Mouse (Mus musculus): ENCODE results near the gene Mvp.
A peak's percentile ranks its signal among the peaks of the same experiment; 100 is the strongest.

The Mvp gene

GRCm38 (mm10) chr7:127019306-127019960 is 5.0 kb upstream of the Mvp start:
- DNase-seq: no peak

- no peak for DNase-seq
Observed at GRCm38 (mm10) chr7:127018416-127019305, 4.2 kb upstream of the Mvp start.

GRCm38 (mm10) chr7:127017950-127018345 is 3.5 kb upstream of the Mvp start:
- peak in 1 of 2 experiments; percentile 16 for DNase-seq

- peak; percentile 98 for DNase-seq
Observed at GRCm38 (mm10) chr7:127016971-127017949, 2.8 kb upstream of the Mvp start, which contains the start of gene Pagr1a. Pagr1a (minus strand) TSS chr7:127017352.

DNA sequence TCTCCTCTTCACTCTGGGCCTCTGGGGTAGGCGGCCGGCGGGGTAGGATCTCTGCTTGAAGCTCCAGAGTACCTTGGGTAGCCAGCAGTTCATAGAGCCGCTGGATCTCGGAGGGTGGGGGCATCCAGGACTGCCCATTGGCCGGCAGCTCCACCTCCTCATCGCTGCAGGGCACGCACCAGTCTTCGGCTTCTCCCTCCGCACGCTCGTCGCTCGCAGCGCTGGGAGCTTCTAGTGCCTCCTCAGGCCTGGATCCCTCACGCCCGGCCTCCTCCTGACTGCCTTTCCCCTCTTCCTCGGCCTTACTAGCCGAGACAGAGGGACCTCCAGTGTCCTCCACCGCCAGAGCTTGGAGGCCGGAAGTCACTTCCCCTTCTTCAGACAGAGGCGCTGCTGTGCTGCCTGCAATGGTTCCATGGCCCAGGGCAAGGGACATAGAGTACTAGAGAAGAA is 2.1 kb upstream of the Mvp start:
- DNase-seq: peak; percentile 65 to 68

- no peak for DNase-seq
Observed at GRCm38 (mm10) chr7:127016481-127016485, 1.9 kb upstream of the Mvp start, which contains the start of gene Pagr1b. Pagr1b (minus strand) TSS chr7:127016484.

GRCm38 (mm10) chr7:127016081-127016480 is 1.7 kb upstream of the Mvp start:
- DNase-seq: peak; percentile 59 to 62

GRCm38 (mm10) chr7:127014993-127015392 is 572 bp upstream of the Mvp start:
- peak in 1 of 2 experiments; percentile 4 for DNase-seq

DNA sequence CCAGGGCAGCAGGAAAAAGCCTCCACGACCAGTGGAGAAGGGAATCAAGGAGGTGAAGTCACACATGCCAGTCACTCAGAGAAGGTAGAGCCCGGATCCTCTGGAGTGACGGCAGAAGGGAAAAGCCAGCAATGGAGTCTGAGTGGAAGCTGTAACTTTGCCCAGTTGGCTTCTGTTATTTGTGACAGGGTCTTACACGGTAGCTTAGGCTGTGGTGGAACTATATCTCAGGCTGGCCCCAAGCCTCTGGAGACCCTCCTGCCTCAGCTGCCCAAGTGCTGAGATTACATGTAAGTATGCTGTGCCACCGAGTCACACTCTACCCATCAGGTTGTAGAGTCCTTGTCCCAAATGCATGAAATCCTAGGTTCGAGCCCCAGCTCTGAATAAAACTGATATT is 1.0 kb downstream of the Mvp start:
- no peak for DNase-seq

- no peak for DNase-seq
Observed at GRCm38 (mm10) chr7:127012845-127013244, 1.6 kb downstream of the Mvp start.

DNA sequence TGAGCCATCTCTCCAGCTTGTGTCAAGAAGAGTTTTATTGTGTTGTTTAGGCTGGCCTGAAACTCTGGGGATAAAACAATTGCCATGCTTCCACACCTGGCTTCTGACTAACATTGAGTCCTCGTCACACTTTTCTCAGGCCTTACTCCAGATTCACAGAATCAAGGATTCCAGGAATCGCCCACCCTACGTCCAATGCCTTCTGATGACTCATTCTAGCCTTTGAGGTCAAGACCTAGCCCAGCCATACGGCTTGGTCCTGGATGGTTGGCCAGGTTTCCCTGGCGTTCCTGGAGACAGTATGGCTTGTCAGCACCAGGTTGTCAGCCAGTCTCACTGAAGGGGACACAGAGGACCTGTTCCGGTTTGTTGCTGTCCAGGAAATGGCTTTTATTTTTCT is 2.0 kb downstream of the Mvp start:
- no peak for DNase-seq

- no peak for DNase-seq
Observed at GRCm38 (mm10) chr7:127011717-127012116, 2.7 kb downstream of the Mvp start.

GRCm38 (mm10) chr7:127011051-127011450 is 3.4 kb downstream of the Mvp start:
- DNase-seq: no peak

DNA sequence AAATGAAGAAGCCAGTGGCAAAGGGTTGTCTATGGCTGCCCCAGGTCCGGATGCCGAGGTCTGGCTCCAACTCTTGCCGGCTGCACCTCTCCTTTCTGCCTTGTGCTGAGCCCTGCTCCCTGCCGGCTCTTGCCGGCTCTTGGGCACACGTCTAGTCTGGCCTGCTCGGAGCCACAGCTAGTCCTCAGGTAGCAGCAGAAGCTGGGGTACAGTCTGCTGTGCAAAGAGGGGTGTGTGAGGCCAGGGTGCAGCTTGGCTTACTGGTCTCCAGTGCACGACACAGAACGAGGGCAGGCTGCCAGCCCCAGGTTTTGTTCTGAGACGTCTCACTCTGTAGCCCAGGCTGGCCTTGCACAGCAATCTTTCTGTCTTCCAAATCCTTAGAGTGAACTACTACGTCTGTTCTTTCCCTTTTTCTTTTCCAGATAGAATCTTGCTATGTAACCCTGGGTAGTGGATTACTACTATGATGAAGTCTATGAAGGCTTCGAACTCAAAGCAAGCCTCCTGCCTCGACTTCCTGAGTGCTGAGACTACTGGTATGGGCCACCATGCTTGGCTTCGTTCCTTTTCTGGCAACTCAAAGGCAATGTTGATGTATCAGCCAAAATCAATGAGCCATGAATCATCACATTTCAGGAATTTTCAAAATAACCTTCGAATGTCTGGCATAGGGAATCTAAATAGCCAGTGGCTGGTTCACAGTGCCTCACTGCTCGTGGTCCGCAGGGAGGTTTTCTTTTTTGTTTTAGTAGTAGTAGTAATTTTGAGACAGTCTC is 4.9 kb downstream of the Mvp start:
- peak; percentile 66 to 67 for DNase-seq

DNA sequence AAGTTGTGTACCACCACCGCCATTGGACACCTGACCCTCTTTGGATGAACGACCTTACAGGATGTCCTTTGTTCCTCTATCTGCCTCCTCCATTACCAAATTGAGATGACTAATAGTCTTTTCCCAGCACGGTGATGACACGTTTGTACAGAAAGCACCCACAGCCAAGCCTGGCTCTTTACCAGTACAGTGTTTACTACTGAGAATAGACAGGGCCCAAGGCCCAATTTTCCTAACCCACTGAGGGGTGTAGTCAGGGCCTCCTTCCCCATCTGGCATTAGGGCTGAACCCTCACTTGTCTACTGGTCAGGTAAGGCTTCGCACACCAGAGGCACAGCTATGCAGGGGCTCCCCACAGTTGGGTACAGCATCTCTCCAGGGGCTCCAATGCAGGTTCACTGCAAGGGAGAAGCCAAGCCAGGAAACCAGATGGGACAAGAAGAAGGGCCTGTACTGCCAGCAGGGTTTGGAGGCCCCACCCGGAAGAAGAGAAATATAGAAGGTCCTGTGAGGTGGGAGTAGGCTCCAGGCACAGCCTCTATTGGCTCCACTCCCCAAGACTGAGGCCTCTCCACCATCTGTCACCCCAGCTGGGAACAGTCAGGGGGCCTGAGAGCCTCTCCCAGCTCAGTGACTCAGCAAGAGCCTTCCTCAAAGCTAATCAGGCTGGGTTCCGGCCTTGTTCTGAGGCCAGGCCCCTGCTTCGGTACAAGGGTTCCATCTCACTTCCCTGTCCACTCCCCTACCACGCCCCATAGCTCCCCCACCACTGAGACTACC is 6.0 kb downstream of the Mvp start:
- DNase-seq: peak; percentile 97

DNA sequence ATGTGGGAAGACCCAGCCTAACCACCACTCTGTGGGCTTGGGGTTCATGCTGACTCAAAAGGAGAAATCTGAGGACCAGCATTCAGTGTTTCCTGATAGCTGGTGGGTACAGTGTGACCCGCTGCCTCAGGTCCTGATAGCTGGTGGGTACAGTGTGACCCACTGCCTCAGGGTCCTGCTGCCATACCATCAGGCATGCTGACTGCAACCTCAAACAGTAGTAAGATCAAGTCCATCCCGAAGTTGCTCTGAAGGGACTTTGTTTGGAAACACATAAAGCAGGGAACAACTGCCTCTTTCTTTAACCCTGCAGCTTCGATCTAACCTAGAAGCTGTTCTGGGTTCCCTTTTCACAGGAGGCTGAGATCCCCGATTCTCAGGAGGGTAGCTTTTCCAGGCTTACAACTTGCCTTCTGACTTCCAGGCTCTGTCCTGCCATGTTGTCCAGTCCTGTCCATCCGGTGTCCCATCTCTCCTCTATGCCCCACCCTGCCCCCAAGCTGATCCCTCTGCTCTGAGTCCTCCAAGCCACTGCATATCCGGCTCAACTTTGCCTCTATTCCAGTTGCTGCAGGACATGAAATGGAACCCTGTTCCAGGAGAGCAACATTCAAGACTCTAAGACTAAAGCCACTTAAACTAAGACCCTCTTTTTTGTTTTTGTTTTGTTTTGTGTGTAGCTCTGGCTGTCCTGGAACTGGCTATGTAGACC is 7.0 kb downstream of the Mvp start:
- peak in 1 of 2 experiments; percentile 34 for DNase-seq

- DNase-seq: no peak
Observed at GRCm38 (mm10) chr7:127004122-127004875, 10.1 kb downstream of the Mvp start.

- DNase-seq: no peak
Observed at GRCm38 (mm10) chr7:127003620-127004019, 10.8 kb downstream of the Mvp start.

DNA sequence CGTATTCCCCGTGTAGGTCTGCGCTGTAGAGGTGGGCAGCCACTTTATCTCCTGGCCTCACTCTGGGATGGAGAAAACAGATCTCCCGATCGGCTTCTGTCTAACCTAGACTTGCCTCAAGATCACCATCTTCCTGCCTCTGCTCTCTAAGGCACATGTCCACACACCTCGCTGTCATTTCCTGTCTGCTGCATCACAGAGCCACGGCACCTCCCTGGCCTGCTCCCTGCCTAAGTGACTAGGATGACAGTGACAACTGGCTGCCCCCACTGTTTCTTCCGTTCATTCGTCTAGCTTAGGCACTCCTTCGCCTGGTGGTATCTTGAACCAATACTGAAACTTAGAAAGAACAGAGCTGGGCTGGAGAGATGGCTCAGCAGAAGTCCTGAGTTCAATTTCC is 14.9 kb downstream of the Mvp start:
- DNase-seq: no peak

DNA sequence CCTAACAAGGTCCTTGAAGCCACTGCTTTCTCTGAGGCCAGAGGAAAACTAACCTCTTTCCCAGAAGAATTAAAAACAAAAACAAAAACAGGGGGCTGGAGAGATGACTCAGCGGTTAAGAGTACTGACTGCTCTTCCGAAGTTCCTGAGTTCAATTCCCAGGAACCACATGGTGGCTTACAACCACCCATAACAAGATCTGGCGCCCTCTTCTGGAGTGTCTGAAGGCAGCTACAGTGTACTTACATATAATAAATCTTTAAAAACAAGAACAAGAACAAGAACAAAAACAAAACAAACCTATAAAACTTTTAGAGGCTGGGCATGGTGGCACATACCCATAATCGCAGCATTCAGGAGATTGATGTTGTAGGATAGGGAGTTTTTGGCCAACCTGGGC is 18.0 kb downstream of the Mvp start:
- no peak for DNase-seq

Data from cerebellum, postnatal 36 days (tissue).